Comparison of ENCODE assay signal across 28 mouse cellular contexts in genomic region chr3:144806626-144807025, GRCm38 (mm10). TPM values are rescaled to one million over a fixed set of nuclear protein-coding genes. Genes with fewer than 3 reads are reported as not detected.
"Had no signal": no experiment of that assay in that cellular context is flagged by ENCODE, and none has a peak within 500 bp of the region (broad histone marks: within the 10 kb centered on the region; RNA-seq: fewer than 3 reads in every experiment).

No protein-coding gene starts in this region.

RNA-seq across cellular contexts. Expression of gene Clca3a2, which starts 12.7 kb away (rescaled TPM):
- total RNA-seq: common myeloid progenitor, adult 5-6 weeks; gastrocnemius, adult 18-20 months; gastrocnemius, adult 2 months; gastrocnemius, adult 8-10 months; gastrocnemius, postnatal 10 days; gastrocnemius, postnatal 14 days; gastrocnemius, postnatal 25 days; gastrocnemius, postnatal 36 days; granulocyte monocyte progenitor cell, adult 5-6 weeks had no signal
- polyA plus RNA-seq: cerebellum, adult 2 months; embryonic facial prominence, embryonic 10.5 days; embryonic facial prominence, embryonic 11.5 days; embryonic facial prominence, embryonic 12.5 days; erythroblast, embryonic 14.5 days; forebrain, embryonic 10.5 days; forebrain, embryonic 11.5 days; forebrain, embryonic 14.5 days; forebrain, embryonic 15.5 days; forebrain, embryonic 16.5 days had no signal

RNA-seq across cellular contexts. Expression of gene Clca3b, which starts 42.5 kb away (rescaled TPM):
- total RNA-seq: common myeloid progenitor, adult 5-6 weeks; gastrocnemius, adult 18-20 months; gastrocnemius, adult 2 months; gastrocnemius, adult 8-10 months; gastrocnemius, postnatal 10 days; gastrocnemius, postnatal 14 days; gastrocnemius, postnatal 25 days; gastrocnemius, postnatal 36 days; gastrocnemius, postnatal 4 days; granulocyte monocyte progenitor cell, adult 5-6 weeks; heart, adult 2 months; heart, adult 8-10 months had no signal
- polyA plus RNA-seq: cerebellum, adult 2 months; cortical plate, adult 2 months; embryonic facial prominence, embryonic 10.5 days; embryonic facial prominence, embryonic 11.5 days; embryonic facial prominence, embryonic 12.5 days; embryonic facial prominence, embryonic 13.5 days; erythroblast, embryonic 14.5 days; forebrain, embryonic 10.5 days; forebrain, embryonic 11.5 days; forebrain, embryonic 12.5 days; forebrain, embryonic 13.5 days; forebrain, embryonic 14.5 days; forebrain, embryonic 15.5 days; forebrain, embryonic 16.5 days; frontal cortex, adult 2 months; gonadal fat pad, adult 2 months had no signal

RNA-seq across cellular contexts. Expression of gene Clca3a1, which starts 45.8 kb away (rescaled TPM):
- total RNA-seq: granulocyte monocyte progenitor cell, adult 5-6 weeks had no signal
- polyA plus RNA-seq: embryonic facial prominence, embryonic 10.5 days; erythroblast, embryonic 14.5 days; forebrain, embryonic 10.5 days had no signal
